Mouse (Mus musculus) small intestine, adult 2 months (tissue): Measurements from ENCODE around the gene Slamf9.

Experiments
- CTCF ChIP-seq: fragments of 200-500 bp; IDR thresholded peaks from 2 replicates; pipeline ENCODE4 v1.5.1; 2012; ENCODE audit warnings: low read depth, mild to moderate bottlenecking, control low read depth, inconsistent platforms, low read length, moderate library complexity, mixed read lengths; ENCODE audit not compliant: insufficient replicate concordance, insufficient read length; ENCODE audit errors: extremely low read depth
- POLR2A ChIP-seq: fragments of 200-500 bp; IDR thresholded peaks from 2 replicates; pipeline ENCODE4 v1.6.1; 2012; ENCODE audit warnings: low read depth, mild to moderate bottlenecking, control low read depth, inconsistent platforms, low read length, moderate library complexity

DNA sequence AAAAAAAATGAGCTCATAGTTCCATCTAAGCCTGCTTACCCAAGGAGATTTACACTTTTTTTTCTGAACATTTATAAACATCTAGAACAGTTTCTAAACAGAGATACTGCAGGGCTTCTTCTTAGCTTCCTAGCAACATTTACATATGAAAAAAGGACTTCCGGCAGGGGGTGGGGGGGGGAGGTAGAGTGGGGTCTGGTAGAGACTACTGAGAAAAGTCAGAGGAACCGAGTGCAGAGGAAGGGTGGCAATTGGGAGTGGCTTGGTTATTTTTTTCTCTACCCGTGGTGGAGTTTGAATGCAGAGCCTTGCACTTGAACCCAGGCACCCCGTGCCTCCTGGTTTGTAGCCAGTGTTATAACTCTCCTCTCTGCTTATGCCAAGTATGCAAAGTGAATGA is 19.7 kb upstream of the Slamf9 start:
- no peak for TF ChIP-seq CTCF
- TF ChIP-seq POLR2A, result no peak
